Mouse (Mus musculus) mouse embryonic stem cell (cell line): ENCODE results near the gene Morf4l2.
"Not testable (repeated sequence)": the region's sequence is repeated elsewhere in the genome, so short reads cannot be mapped to it uniquely, and the experiment has no call there.

ENCODE experiments used
- in situ Hi-C, 2 experiments: fragments of 300-500 bp; cut with MboI; formaldehyde crosslinking; loops; 1 replicate in 1 of 2; 3 replicates in 1 of 2; pipeline ENCODE4 v1.14.3; 2019 to 2020; ENCODE audit warnings: low sequenced_read_pairs in 2 of 2, low pct_unique_long_range_greater_than_20kb in 1 of 2, mixed read lengths in 1 of 2; ENCODE audit not compliant: unreplicated experiment in 1 of 2

The Morf4l2 gene

DNA sequence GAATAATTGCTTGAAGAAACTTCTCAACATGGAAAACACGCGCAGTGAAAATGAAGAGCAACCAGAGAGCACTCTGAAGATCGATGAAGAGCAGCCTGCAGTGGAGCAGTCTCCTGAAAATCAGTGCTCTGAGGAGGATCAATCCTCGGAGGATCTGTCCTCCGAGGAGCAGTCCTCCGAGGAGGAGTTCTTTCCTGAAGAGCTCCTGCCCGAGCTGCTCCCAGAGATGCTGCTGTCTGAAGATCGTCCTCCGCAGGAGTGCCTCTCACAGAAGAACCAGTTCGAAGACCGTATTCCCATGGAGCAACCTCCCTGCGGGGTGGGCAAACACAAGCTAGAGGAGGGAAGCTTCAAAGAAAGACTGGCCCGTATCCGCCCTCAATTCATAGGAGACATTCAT is 34.7 kb downstream of the Morf4l2 start:
- in situ Hi-C loops, result no loop called here

DNA sequence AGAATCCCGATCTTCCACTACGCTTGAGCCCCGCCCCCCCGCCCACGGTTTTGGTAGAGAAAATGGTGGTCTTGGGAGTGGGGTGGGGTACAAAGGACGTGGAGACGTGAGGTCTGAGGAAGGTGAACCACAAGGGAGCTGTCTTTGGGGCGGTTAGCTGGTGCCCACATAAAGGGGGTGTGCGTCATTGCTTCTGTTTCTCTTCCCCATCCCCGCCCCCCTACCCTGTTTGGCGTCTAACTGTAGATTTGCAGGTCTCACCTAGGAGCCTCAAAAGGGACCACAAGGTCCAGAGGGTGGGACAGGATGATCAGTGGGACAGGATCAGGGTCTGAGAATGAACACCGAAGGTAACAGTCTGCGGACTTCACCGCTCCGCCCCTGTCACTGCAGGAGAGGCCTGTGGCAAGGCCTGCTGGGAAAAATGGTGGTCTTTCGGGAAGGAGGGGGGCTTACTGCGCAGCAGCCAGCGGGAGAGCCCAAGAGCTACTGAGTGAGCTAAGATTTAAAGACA is 35.3 kb downstream of the Morf4l2 start:
- in situ Hi-C loops, result no loop called here

DNA sequence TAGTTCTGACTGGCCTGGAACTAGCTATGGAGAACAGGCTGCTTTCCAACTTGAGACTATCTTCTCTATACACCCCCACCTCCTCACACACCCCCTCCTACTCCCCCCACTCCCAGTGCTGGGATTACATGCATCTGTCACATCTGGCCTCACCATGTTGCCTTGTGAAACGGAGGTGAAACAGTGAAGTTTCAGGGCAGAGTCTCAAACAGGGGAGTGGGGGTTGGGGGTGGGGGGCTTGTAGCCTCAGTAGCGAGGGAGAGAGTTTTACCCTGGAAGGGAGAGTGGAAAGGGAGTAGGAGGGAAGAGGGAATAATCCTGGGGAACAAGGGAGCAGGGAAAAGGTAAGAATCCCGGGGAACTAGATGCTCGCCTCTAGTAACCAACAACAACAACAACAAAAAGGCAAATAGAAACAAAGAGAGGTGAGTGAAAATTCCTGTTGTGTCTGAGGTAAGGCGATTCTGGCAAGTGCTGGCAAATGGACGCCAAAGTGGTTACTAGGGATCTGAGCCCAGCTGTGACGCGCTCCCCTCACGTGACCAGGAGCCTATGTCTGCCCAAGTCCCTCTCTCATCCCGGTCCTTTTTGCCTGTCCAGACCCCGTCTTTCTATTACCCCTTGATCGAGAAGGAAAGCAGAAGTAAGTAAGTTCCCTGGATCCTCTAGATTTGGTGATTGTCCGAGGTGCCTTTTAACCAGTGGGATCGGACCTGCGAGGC is 35.9 kb downstream of the Morf4l2 start, which contains the start of gene Tceal1:
Gene Tceal1, plus strand, starts transcription at position 537 of the 722 bp plus-strand sequence.
- in situ Hi-C loops, result no loop called here

DNA sequence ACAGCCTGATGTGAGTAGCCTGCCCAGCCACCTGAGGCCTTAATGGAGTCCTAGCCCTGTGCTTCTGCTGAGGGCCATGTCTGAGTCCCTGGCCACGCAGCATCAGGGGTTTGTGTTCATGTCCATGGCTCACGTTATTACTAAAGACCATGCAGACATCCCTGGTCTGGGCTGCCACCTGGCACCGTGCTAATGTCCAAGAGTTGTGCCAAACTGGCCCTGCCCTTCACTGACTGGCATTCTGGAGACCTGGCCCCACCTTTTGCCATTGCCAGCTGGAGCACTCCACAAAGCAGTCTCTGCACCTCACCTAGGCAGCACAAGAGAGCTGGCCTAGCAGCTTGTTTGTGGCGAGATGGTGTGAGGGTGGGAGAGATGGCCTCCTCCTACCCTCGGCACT is 50.3 kb downstream of the Morf4l2 start:
- in situ Hi-C loops, result no loop called here

DNA sequence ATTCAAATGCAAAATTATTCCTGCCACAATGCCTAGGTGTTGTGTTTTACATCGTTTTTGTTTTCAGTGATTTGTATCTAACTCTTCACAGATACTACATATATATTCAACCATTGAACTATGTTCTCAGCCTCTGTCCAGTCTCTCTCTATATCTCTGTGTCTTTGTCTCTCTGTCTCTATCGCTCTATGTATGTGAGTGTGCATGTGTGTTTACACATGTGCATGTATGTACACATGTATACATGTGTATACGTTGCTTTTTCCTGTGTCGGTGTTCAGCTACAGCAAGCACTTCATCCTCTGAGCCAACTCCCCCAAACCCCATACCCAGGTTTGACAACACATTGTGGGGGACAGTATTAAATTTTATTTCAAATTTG is 51.2 kb downstream of the Morf4l2 start:
- in situ Hi-C loops, result no loop called here

DNA sequence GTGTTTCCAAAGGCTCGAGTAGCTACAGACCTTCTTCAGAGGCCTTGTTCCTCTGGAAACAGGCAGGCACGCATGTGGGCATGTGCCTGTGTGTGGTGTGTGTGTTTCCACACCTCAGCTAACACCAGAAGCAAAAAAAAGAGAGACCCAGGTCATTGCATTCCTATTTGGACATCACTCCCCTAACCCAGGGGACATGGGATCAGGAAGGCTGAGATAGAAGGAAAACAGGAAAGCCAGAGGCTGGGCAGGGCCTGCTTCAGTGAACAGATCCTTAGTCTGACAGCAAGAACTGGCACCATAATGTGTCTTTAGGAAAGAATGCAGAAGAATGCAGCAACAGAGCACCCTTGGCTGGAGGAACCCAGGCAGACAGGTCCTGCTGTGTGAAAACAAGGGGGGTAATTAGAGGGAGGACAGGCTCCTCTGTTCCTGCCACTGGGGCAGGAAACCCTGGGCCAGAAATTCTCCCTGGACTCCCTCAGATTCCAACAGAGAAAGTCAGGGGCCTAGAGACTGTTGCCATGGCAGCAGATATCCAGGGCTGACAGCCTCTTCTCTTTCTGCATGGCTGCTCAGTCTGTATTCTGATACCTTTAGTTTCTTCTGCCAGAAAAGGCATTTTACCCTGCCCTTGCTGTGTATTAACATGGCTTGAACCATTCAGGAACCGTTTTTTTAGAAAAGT is 51.7 kb downstream of the Morf4l2 start:
- in situ Hi-C loops, result not testable (repeated sequence)
